Mouse (Mus musculus) embryonic facial prominence, embryonic 14.5 days (tissue): ENCODE results near the gene Nin. TPM values are rescaled to one million over a fixed set of nuclear protein-coding genes. Genes with fewer than 3 reads are reported as not detected.

Experiments used
- ATAC-seq: fragments of 200-750 bp; cut with Nextera tagmentation; 2 replicates; pipeline ENCODE4 v1.8.0; 2017; ENCODE audit warnings: low read depth, moderate number of reproducible peaks, moderate TSS enrichment
- DNase-seq: peaks from one replicate; pipeline ENCODE4 v3.0.0-alpha.2; 2015; ENCODE audit warnings: low spot score
- H3K27ac ChIP-seq: fragments of 300-500 bp; sonication (generic); replicated peaks from 2 replicates; pipeline ENCODE4 v1.5.1; 2014; ENCODE audit warnings: low read depth, mild to moderate bottlenecking, low read length, moderate library complexity
- H3K27me3 ChIP-seq: fragments of 300-500 bp; sonication (generic); replicated peaks from 2 replicates; pipeline ENCODE4 v1.6.1; 2014; ENCODE audit warnings: low read length; ENCODE audit not compliant: control insufficient read depth, insufficient read depth
- H3K36me3 ChIP-seq: fragments of 300-500 bp; sonication (generic); 2 replicates; pipeline ENCODE4 v1.6.1; 2014; ENCODE audit warnings: low read length, mixed read lengths; ENCODE audit not compliant: control insufficient read depth, insufficient read depth
- H3K4me1 ChIP-seq: fragments of 300-500 bp; sonication (generic); 2 replicates; pipeline ENCODE4 v1.6.1; 2014; ENCODE audit warnings: antibody characterized with exemption, low read length; ENCODE audit not compliant: control insufficient read depth, insufficient read depth
- H3K4me2 ChIP-seq: fragments of 300-500 bp; sonication (generic); 2 replicates; pipeline ENCODE4 v1.6.1; 2014; ENCODE audit warnings: low read depth, mild to moderate bottlenecking, low read length, moderate library complexity, mixed read lengths
- H3K4me3 ChIP-seq: fragments of 300-500 bp; sonication (generic); 2 replicates; pipeline ENCODE4 v1.5.1; 2014; ENCODE audit warnings: low read depth, mild to moderate bottlenecking, low read length
- H3K9ac ChIP-seq: fragments of 300-500 bp; sonication (generic); 2 replicates; pipeline ENCODE4 v1.6.1; 2014; ENCODE audit warnings: low read depth, mild to moderate bottlenecking, low read length, moderate library complexity, mixed read lengths
- H3K9me3 ChIP-seq: fragments of 300-500 bp; sonication (generic); 2 replicates; pipeline ENCODE4 v1.6.1; 2016; ENCODE audit warnings: low read length; ENCODE audit not compliant: control insufficient read depth
- WGBS: fragments of 180-500 bp; shearing (Covaris S2); extraction: QIAGEN DNeasy Blood & Tissue Kit; methylation state at CpG from one replicate; pipeline ENCODE4 v1.1.7; 2014; 5-methylcytosine and 5-hydroxymethylcytosine counted together
- polyA plus RNA-seq: library from polyadenylated mRNA; unstranded; fragments of >200 nt; fragmentation: Nextera tagmentation; extraction: Ambion mirVana; gene quantifications from 2 replicates; pipeline ENCODE4 v1.2.1, GENCODE M21; 2014

The Nin gene
- 17.0 and 19.2 TPM in 2 replicates for polyA plus RNA-seq

- Histone ChIP-seq H3K9ac (no peak within 1 kb of the TSS), H3K9me3 (no peaks in the 10 kb centered on the region), H3K4me2 (0 out of 2 replicates have a peak within 1 kb of the TSS, but pooled peaks have one; percentile 96), H3K36me3 (no peaks in the 10 kb centered on the region), H3K27me3 (no peaks in the 10 kb centered on the region; the same call in 1 of the 2 replicates), H3K4me3 (no peak within 1 kb of the TSS), H3K27ac (no peak within 1 kb of the TSS), H3K4me1 (peaks cover 5% of the 10 kb centered on the region; the same call in 1 of the 2 replicates)
- DNase-seq (no peak), ATAC-seq (no peak)
- 58% methylated on average over 11 of the region's 11 CpGs for WGBS
Measured at GRCm38 (mm10) chr12:70113351-70113750, at the start of gene Nin. TSS of gene Nin (minus strand) at chr12:70113717.

- H3K4me3 ChIP-seq, result no peak overlapping the region
- no peak overlapping the region for H3K27ac ChIP-seq
- no peak for ATAC-seq
- H3K36me3 ChIP-seq, result no peaks in the 10 kb centered on the region
- no peaks in the 10 kb centered on the region for H3K27me3 ChIP-seq
- H3K4me2 ChIP-seq, result no peak overlapping the region
- H3K4me1 ChIP-seq, result no peaks in the 10 kb centered on the region
- H3K9me3 ChIP-seq, result no peaks in the 10 kb centered on the region
- WGBS, result 72% methylated on average over 5 of the region's 5 CpGs
- no peak for DNase-seq
- H3K9ac ChIP-seq, result no peak overlapping the region
Measured at GRCm38 (mm10) chr12:70161057-70161456, 47.5 kb upstream of the Nin start.

- no peaks in the 10 kb centered on the region for H3K36me3 ChIP-seq
- DNase-seq (no peak), ATAC-seq (no peak)
- no peaks in the 10 kb centered on the region for H3K27me3 ChIP-seq
- no peak overlapping the region for H3K27ac ChIP-seq
- WGBS, result 40% methylated on average over 5 of the region's 5 CpGs
- H3K4me2 ChIP-seq, result no peak overlapping the region
- H3K9ac ChIP-seq, result no peak overlapping the region
- no peaks in the 10 kb centered on the region for H3K9me3 ChIP-seq
- H3K4me3 ChIP-seq, result no peak overlapping the region
- no peaks in the 10 kb centered on the region for H3K4me1 ChIP-seq
Measured at GRCm38 (mm10) chr12:70157292-70158066, 44.0 kb upstream of the Nin start.

GRCm38 (mm10) chr12:70156222-70156621 is 42.7 kb upstream of the Nin start:
- no peak overlapping the region for H3K27ac ChIP-seq

GRCm38 (mm10) chr12:70153842-70154241 is 40.3 kb upstream of the Nin start, which contains the start of gene Abhd12b:
TSS of gene Abhd12b (plus strand) at chr12:70154142.
- Histone ChIP-seq H3K9me3 (no peaks in the 10 kb centered on the region), H3K9ac (no peak within 1 kb of the TSS)

More at GRCm38 (mm10) chr12:70156222-70156621, 42.7 kb upstream of the Nin start:
- H3K4me1 ChIP-seq, result no peaks in the 10 kb centered on the region
- DNase-seq (no peak), ATAC-seq (no peak)
- H3K9me3 ChIP-seq, result no peaks in the 10 kb centered on the region
- H3K27me3 ChIP-seq, result no peaks in the 10 kb centered on the region
- no peak overlapping the region for H3K4me3 ChIP-seq
- H3K4me2 ChIP-seq, result no peak overlapping the region
- no peak overlapping the region for H3K9ac ChIP-seq
- WGBS, result 65% methylated on average over 6 of the region's 6 CpGs
- no peaks in the 10 kb centered on the region for H3K36me3 ChIP-seq

GRCm38 (mm10) chr12:70148631-70149265 is 35.2 kb upstream of the Nin start:
- H3K4me2 ChIP-seq, result peak overlapping the region; percentile 58
- peak overlapping the region; percentile 67; the same call in 1 of the 2 replicates for H3K27ac ChIP-seq
- 10% methylated on average over 11 of the region's 11 CpGs for WGBS
- peak overlapping the region; percentile 31 for H3K4me3 ChIP-seq
- DNase-seq (peak; percentile 58), ATAC-seq (peak; percentile 36; the same call in 1 of the 2 replicates)
- H3K4me1 ChIP-seq, result peaks cover 15% of the 10 kb centered on the region
- H3K9ac ChIP-seq, result peak overlapping the region; percentile 45; the same call in 1 of the 2 replicates
- no peaks in the 10 kb centered on the region for H3K9me3 ChIP-seq
- no peaks in the 10 kb centered on the region for H3K36me3 ChIP-seq
- no peaks in the 10 kb centered on the region for H3K27me3 ChIP-seq

More at GRCm38 (mm10) chr12:70153842-70154241, 40.3 kb upstream of the Nin start, which contains the start of gene Abhd12b:
- H3K4me3 ChIP-seq, result no peak within 1 kb of the TSS
- no peaks in the 10 kb centered on the region for H3K36me3 ChIP-seq
- H3K4me1 ChIP-seq, result peaks cover 2% of the 10 kb centered on the region
- no peak for DNase-seq
- WGBS, result 50% methylated on average over 2 of the region's 3 CpGs
- no peaks in the 10 kb centered on the region for H3K27me3 ChIP-seq
- no peak within 1 kb of the TSS for H3K4me2 ChIP-seq
- no peak; the same call in 1 of the 2 replicates for ATAC-seq
- no peak within 1 kb of the TSS for H3K27ac ChIP-seq

- H3K27me3 ChIP-seq, result no peaks in the 10 kb centered on the region
- H3K4me1 ChIP-seq, result peaks cover 15% of the 10 kb centered on the region
- ATAC-seq (no peak), DNase-seq (peak; percentile 79)
- no peaks in the 10 kb centered on the region for H3K36me3 ChIP-seq
- H3K4me3 ChIP-seq, result peak overlapping the region; percentile 31
- peak overlapping the region; percentile 58 for H3K4me2 ChIP-seq
- H3K27ac ChIP-seq, result peak overlapping the region; percentile 67
- H3K9me3 ChIP-seq, result no peaks in the 10 kb centered on the region
- 1% methylated on average over 13 of the region's 13 CpGs for WGBS
- H3K9ac ChIP-seq, result peak overlapping the region; percentile 45; the same call in 1 of the 2 replicates
Measured at GRCm38 (mm10) chr12:70147986-70148630, 34.6 kb upstream of the Nin start.

- DNase-seq, result no peak
- no peak for ATAC-seq
- H3K4me1 ChIP-seq, result peaks cover 15% of the 10 kb centered on the region
- no peaks in the 10 kb centered on the region for H3K27me3 ChIP-seq
- no peaks in the 10 kb centered on the region for H3K36me3 ChIP-seq
- H3K4me3 ChIP-seq, result no peak overlapping the region
- H3K27ac ChIP-seq, result no peak overlapping the region; the same call in 1 of the 2 replicates
- WGBS, result 87% methylated on average over 6 of the region's 6 CpGs
- H3K9me3 ChIP-seq, result no peaks in the 10 kb centered on the region
- no peak overlapping the region for H3K9ac ChIP-seq
- no peak overlapping the region for H3K4me2 ChIP-seq
Measured at GRCm38 (mm10) chr12:70145586-70145985, 32.1 kb upstream of the Nin start.
